Mouse (Mus musculus) myocyte (in vitro differentiated cells): ENCODE measurements around the gene Dmrt1. TPM values are rescaled to one million over a fixed set of nuclear protein-coding genes. Genes with fewer than 3 reads are reported as not detected.

Experiments used
- H3K27me3 ChIP-seq: one replicate; pipeline ENCODE4 v1.6.1; 2011; ENCODE audit not compliant: control insufficient read depth, insufficient read depth, insufficient read length
- H3K36me3 ChIP-seq: one replicate; pipeline ENCODE4 v1.6.1; 2011; ENCODE audit not compliant: control insufficient read depth, insufficient read depth
- H3K4me2 ChIP-seq: one replicate; pipeline ENCODE4 v1.6.1; 2011; ENCODE audit warnings: low read depth, control low read depth
- H3K4me3 ChIP-seq: one replicate; pipeline ENCODE4 v1.5.1; 2011; ENCODE audit warnings: mild to moderate bottlenecking, control low read depth, moderate library complexity
- H3K79me2 ChIP-seq: one replicate; pipeline ENCODE4 v1.6.1; 2011; ENCODE audit not compliant: control insufficient read depth, insufficient read depth
- H3ac ChIP-seq: one replicate; pipeline ENCODE4 v1.6.1; 2011; ENCODE audit not compliant: control insufficient read depth, insufficient read length
- CEBPB ChIP-seq: IDR thresholded peaks from 2 replicates; pipeline ENCODE4 v1.6.1; 2011; ENCODE audit warnings: mild to moderate bottlenecking, moderate library complexity; ENCODE audit not compliant: poor library complexity, insufficient read depth, severe bottlenecking
- E2F4 ChIP-seq: IDR thresholded peaks from one replicate; pipeline ENCODE4 v1.6.1; 2011; ENCODE audit warnings: mild to moderate bottlenecking, control low read depth, moderate library complexity; ENCODE audit not compliant: insufficient read depth
- MAX ChIP-seq: IDR thresholded peaks from one replicate; pipeline ENCODE4 v1.6.1; 2011; ENCODE audit warnings: low read depth, mild to moderate bottlenecking, control low read depth
- MYOD1 ChIP-seq, 3 experiments: IDR thresholded peaks; one replicate each; pipeline ENCODE4 v1.6.1; 2011; ENCODE audit warnings: control low read depth in 2 of 3, low read depth in 2 of 3, mild to moderate bottlenecking in 2 of 3, moderate library complexity in 1 of 3; ENCODE audit not compliant: insufficient read length in 2 of 3, control insufficient read depth in 1 of 3
- MYOG ChIP-seq, 3 experiments: IDR thresholded peaks; one replicate each; pipeline ENCODE4 v1.6.1; 2011; ENCODE audit warnings: control low read depth in 2 of 3, low read depth in 2 of 3, mild to moderate bottlenecking in 2 of 3; ENCODE audit not compliant: insufficient read length in 2 of 3, control insufficient read depth in 1 of 3, insufficient read depth in 1 of 3
- POLR2A ChIP-seq: IDR thresholded peaks from one replicate; pipeline ENCODE4 v1.6.1; 2011; ENCODE audit warnings: low read depth, mild to moderate bottlenecking, control low read depth, moderate library complexity; ENCODE audit not compliant: insufficient read length
- POLR2AphosphoS2 ChIP-seq: IDR thresholded peaks from one replicate; pipeline ENCODE4 v1.6.1; 2011; ENCODE audit warnings: low read depth, control low read depth; ENCODE audit not compliant: insufficient read length
- REST ChIP-seq: IDR thresholded peaks from one replicate; pipeline ENCODE4 v1.6.1; 2011; ENCODE audit warnings: mild to moderate bottlenecking, control low read depth, moderate library complexity; ENCODE audit not compliant: insufficient read depth, insufficient read length
- SRF ChIP-seq: IDR thresholded peaks from one replicate; pipeline ENCODE4 v1.6.1; 2011; ENCODE audit warnings: low read depth; ENCODE audit not compliant: control insufficient read depth, insufficient read length
- TCF12 ChIP-seq: IDR thresholded peaks from one replicate; pipeline ENCODE4 v1.6.1; 2011; ENCODE audit warnings: mild to moderate bottlenecking, control low read depth; ENCODE audit not compliant: poor library complexity, insufficient read depth, severe bottlenecking
- TCF3 ChIP-seq: IDR thresholded peaks from one replicate; pipeline ENCODE4 v1.6.1; 2011; ENCODE audit warnings: low read depth, control low read depth; ENCODE audit not compliant: insufficient read length
- USF1 ChIP-seq: IDR thresholded peaks from one replicate; pipeline ENCODE4 v1.6.1; 2011; ENCODE audit warnings: low read depth, mild to moderate bottlenecking, control low read depth, moderate library complexity
- polyA plus RNA-seq: library from polyadenylated mRNA; unstranded; fragments of >200 nt; fragmentation: generic; extraction: Trizol; gene quantifications from one replicate; pipeline ENCODE4 v1.2.1, GENCODE M21; 2012; ENCODE audit warnings: missing spikeins

Dmrt1 gene
- polyA plus RNA-seq, 1 experiment: 0.13 TPM

DNA sequence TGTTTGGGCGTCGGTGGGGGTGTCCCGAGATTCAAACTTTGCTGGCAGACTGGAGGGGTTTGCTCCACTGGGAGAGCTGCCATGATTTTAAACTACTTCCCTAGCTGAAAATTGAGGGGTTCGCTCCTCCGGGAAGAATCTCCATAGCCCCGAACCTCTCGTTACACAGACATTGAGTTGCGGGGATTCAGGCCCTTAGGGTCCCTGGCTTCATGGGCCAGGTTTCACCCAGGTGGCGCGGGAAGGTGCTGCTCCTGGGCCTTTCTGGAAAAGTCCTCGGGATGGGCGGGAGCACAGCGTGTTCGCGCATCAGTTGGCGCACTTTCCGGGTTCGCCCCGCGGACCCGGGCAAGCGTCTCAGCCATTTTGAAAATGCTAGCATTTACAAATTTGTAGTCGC lies 1.2 kb downstream of the Dmrt1 start:
- TF ChIP-seq POLR2A: no peak
- no peak for TF ChIP-seq CEBPB
- TF ChIP-seq SRF: no peak
- no peak for TF ChIP-seq E2F4
- no peak for TF ChIP-seq TCF3
- TF ChIP-seq MAX: no peak
- TF ChIP-seq POLR2AphosphoS2: no peak
- TF ChIP-seq MYOD1 (IDR thresholded peaks at IDR 0.05; ENCODE audit: control insufficient read depth in 1 of 3, insufficient read length in 2 of 3, low read depth in 2 of 3): no peak
- no peak for TF ChIP-seq TCF12
- no peak for TF ChIP-seq REST
- no peak for TF ChIP-seq USF1
- TF ChIP-seq MYOG (IDR thresholded peaks at IDR 0.05; ENCODE audit: control insufficient read depth in 1 of 3, insufficient read depth in 1 of 3, insufficient read length in 2 of 3, low read depth in 2 of 3): no peak
- Histone ChIP-seq H3K27me3 (peaks cover 35% of the 10 kb centered on the region), H3K79me2 (no peaks in the 10 kb centered on the region), H3K4me2 (no peak overlapping the region), H3K36me3 (no peaks in the 10 kb centered on the region), H3ac (no peak overlapping the region), H3K4me3 (no peak overlapping the region)

DNA sequence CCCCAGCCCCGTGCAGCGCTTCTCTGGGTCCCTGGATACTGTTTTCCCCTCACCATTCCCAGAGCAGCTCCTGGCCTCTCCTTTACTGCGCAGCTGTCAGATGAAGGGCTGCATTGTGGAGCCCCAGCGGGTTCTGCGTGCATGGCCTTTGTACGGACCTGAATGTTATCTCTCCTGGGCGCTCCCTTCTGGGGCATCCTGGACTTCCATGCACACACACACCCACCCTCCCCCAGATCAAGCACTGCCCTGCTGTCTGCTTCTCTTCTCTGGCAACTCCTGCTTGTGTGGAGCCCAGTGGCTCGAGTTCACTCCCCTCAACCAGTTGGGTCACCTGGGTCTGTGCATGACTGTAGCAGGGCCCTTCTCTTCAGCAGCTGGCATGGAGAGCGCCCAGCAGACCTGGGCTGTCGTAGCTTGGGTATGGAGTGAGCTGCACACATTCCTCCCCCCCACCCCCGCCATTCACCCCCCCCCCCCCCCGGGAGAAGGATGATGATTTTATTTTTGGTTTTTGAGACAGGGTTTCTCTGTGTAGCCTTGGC lies 9.6 kb downstream of the Dmrt1 start:
- Histone ChIP-seq H3ac (no peak overlapping the region), H3K79me2 (no peaks in the 10 kb centered on the region), H3K36me3 (no peaks in the 10 kb centered on the region), H3K4me3 (no peak overlapping the region), H3K27me3 (peaks cover 5% of the 10 kb centered on the region), H3K4me2 (no peak overlapping the region)
- TF ChIP-seq MYOG (IDR thresholded peaks at IDR 0.05; ENCODE audit: control insufficient read depth in 1 of 3, insufficient read depth in 1 of 3, insufficient read length in 2 of 3, low read depth in 2 of 3) (no peak), SRF (no peak), TCF12 (no peak), TCF3 (no peak), MYOD1 (IDR thresholded peaks at IDR 0.05; ENCODE audit: control insufficient read depth in 1 of 3, insufficient read length in 2 of 3, low read depth in 2 of 3) (no peak), REST (no peak), POLR2AphosphoS2 (no peak), MAX (no peak)

DNA sequence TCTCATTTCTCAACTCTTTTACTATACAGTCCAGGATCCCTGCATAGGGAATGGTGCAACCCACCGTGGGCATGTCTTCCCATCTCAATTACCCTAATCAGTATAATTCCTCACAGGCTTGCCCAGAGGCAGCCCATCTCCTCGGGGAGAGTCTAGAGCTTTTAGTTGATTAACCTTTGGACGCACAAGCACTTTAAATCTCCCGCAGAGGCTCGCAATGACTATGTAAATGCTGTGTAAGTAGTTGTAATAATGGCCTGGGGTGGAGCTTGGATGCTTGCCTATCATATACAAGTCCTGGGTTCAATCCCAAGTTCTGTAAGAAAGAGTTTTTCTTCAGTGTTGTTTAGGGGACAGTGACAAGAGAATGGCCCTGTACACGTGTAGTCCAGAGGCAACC lies 18.7 kb downstream of the Dmrt1 start:
- TF ChIP-seq REST: no peak
- TF ChIP-seq MYOD1 (IDR thresholded peaks at IDR 0.05; ENCODE audit: control insufficient read depth in 1 of 3, insufficient read length in 2 of 3, low read depth in 2 of 3): no peak
- no peak for TF ChIP-seq TCF12
- no peak for TF ChIP-seq POLR2A
- TF ChIP-seq TCF3: no peak
- TF ChIP-seq MYOG (IDR thresholded peaks at IDR 0.05; ENCODE audit: control insufficient read depth in 1 of 3, insufficient read depth in 1 of 3, insufficient read length in 2 of 3, low read depth in 2 of 3): no peak
- no peak for TF ChIP-seq E2F4
- TF ChIP-seq USF1: no peak
- H3K27me3 ChIP-seq: peaks cover 18% of the 10 kb centered on the region
- no peak overlapping the region for H3ac ChIP-seq
- H3K4me2 ChIP-seq: no peak overlapping the region
- H3K4me3 ChIP-seq: no peak overlapping the region
- H3K36me3 ChIP-seq: no peaks in the 10 kb centered on the region
- no peaks in the 10 kb centered on the region for H3K79me2 ChIP-seq

DNA sequence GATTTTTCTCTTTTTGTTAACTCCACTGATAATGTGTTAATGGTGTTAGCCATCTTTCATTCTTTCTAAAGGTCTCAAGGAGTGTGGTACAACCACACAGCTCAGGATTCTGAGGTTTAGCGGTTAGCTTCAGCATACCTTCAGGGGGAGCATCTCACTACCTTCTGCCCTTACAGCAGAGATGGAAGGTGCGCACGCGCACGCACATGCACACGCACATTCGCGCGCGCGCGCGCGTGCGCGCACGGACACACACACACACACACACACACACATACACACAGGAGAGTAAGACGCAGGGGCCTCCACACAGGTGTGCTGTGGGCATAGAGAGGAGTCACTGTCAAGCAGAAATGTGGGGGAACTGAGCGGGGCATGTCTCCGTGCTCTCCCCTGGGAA lies 20.3 kb downstream of the Dmrt1 start:
- Histone ChIP-seq H3K36me3 (no peaks in the 10 kb centered on the region), H3K4me2 (no peak overlapping the region), H3K79me2 (no peaks in the 10 kb centered on the region), H3K27me3 (peaks cover 23% of the 10 kb centered on the region), H3K4me3 (no peak overlapping the region), H3ac (no peak overlapping the region)
- TF ChIP-seq CEBPB (no peak), E2F4 (no peak), POLR2AphosphoS2 (no peak)

DNA sequence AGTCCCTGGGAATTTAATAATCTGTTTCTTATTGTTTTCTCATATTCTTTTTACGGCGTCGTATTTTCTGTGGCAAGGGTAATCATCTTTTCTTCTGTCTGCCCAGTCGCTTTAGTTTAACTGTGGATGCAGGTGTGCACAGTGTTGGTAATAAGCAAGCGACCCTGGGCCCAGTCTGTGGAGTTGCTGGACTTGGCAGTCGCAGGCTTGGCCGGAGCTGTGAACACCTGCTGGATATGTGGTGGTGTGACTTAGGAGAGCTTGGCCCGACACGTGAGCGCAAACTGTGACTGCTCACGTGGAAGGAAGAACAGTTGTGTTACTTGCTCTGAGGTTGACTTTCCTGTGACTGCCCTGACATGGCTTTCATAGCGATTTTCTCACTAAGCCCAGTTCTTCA lies 24.3 kb downstream of the Dmrt1 start:
- H3K79me2 ChIP-seq: no peaks in the 10 kb centered on the region
- no peaks in the 10 kb centered on the region for H3K36me3 ChIP-seq
- H3ac ChIP-seq: no peak overlapping the region
- TF ChIP-seq REST: no peak
- TF ChIP-seq TCF12: no peak
- TF ChIP-seq E2F4: no peak
- no peak for TF ChIP-seq MAX
- TF ChIP-seq MYOG (IDR thresholded peaks at IDR 0.05; ENCODE audit: control insufficient read depth in 1 of 3, insufficient read depth in 1 of 3, insufficient read length in 2 of 3, low read depth in 2 of 3): no peak
- TF ChIP-seq POLR2A: no peak
- H3K27me3 ChIP-seq: peaks cover 18% of the 10 kb centered on the region
- H3K4me2 ChIP-seq: no peak overlapping the region
- no peak overlapping the region for H3K4me3 ChIP-seq
